Mouse (Mus musculus) limb, embryonic 10.5 days (tissue): ENCODE results near the gene Sfxn5. TPM values are rescaled to one million over a fixed set of nuclear protein-coding genes. Genes with fewer than 3 reads are reported as not detected.

Source experiments
- DNase-seq: peaks from one replicate; pipeline ENCODE4 v3.0.0-alpha.2; 2017; ENCODE audit warnings: low spot score
- H3K27ac ChIP-seq: fragments of 300-500 bp; sonication (generic); 2 replicates; pipeline ENCODE4 v1.5.1; 2016; ENCODE audit warnings: mild to moderate bottlenecking
- H3K27me3 ChIP-seq: fragments of 300-500 bp; sonication (generic); 2 replicates; pipeline ENCODE4 v1.6.1; 2016; ENCODE audit warnings: low read depth, mild to moderate bottlenecking; ENCODE audit not compliant: poor library complexity, severe bottlenecking
- H3K36me3 ChIP-seq: fragments of 300-500 bp; sonication (generic); 2 replicates; pipeline ENCODE4 v1.6.1; 2016; ENCODE audit warnings: mild to moderate bottlenecking, moderate library complexity
- H3K4me1 ChIP-seq: fragments of 300-500 bp; sonication (generic); 2 replicates; pipeline ENCODE4 v1.6.1; 2016
- H3K4me3 ChIP-seq: fragments of 300-500 bp; sonication (generic); 2 replicates; pipeline ENCODE4 v1.5.1; 2016; ENCODE audit warnings: mild to moderate bottlenecking, moderate library complexity
- H3K9me3 ChIP-seq: fragments of 300-500 bp; sonication (generic); replicated peaks from 2 replicates; pipeline ENCODE4 v1.6.1; 2016; ENCODE audit warnings: mild to moderate bottlenecking
- WGBS: fragments of 180-500 bp; shearing (Covaris S2); methylation state at CpG from one replicate; pipeline ENCODE4 v1.1.7; 2016; 5-methylcytosine and 5-hydroxymethylcytosine counted together
- polyA plus RNA-seq: library from polyadenylated mRNA; unstranded; fragments of >200 nt; fragmentation: Nextera tagmentation; extraction: Ambion mirVana; gene quantifications from 2 replicates; pipeline ENCODE4 v1.2.1, GENCODE M21; 2016

The Sfxn5 gene
- 6.4 and 6.5 TPM in 2 replicates for polyA plus RNA-seq

DNA sequence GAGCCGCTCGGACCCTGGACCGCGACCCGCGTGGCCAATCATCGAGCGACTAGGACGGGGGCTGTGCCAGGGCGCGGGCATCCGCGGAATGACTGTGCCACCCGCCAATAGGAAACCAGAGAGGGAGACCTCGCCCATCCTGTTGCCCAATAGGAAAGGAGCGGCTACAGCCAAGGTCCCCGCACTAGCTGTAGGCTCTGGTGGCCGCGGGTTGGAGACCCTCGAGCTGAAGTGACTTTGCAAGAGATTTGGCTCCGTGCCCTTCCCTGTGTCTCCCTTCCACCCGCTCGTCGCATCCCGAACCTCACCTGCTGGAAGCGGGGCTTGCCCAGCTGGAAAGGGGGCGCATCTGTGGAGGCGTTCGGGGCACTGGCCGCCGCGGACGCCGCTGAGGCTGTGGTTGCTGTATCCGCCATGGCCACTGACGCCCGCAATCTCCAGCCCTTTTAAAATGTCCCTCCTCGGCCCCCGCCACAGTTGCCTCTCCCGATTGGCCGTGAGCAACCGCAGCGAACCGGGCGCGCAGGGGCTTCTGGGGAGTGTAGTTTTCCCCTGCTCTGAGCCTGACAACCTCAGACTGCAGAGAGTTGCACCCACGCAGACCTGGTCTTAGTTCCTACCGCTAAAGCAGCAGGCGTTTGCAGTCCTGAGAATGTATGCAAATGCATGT lies at the start of gene Sfxn5:
Gene Sfxn5, minus strand, starts transcription at position 423 of the 670 bp plus-strand sequence.
- Histone ChIP-seq H3K9me3 (no peaks in the 10 kb centered on the region), H3K27ac (peak within 1 kb of the TSS; percentile 92), H3K4me3 (peak within 1 kb of the TSS; percentile 72), H3K4me1 (peaks cover 18% of the 10 kb centered on the region), H3K27me3 (peaks cover 59% of the 10 kb centered on the region), H3K36me3 (no peaks in the 10 kb centered on the region)
- under 1% methylated on average over 49 of the region's 49 CpGs for WGBS
- DNase-seq: peak; percentile 94

- H3K27ac ChIP-seq: no peak overlapping the region
- H3K27me3 ChIP-seq: peaks cover 36% of the 10 kb centered on the region
- whole genome bisulfite sequencing: 78% methylated on average over 2 of the region's 2 CpGs
- no peaks in the 10 kb centered on the region for H3K36me3 ChIP-seq
- DNase-seq: no peak
- peaks cover 21% of the 10 kb centered on the region for H3K4me1 ChIP-seq
- H3K4me3 ChIP-seq: no peak overlapping the region
- no peaks in the 10 kb centered on the region for H3K9me3 ChIP-seq
Measured at GRCm38 (mm10) chr6:85382791-85383190, 49.6 kb upstream of the Sfxn5 start.

GRCm38 (mm10) chr6:85381648-85382020 lies 48.4 kb upstream of the Sfxn5 start:
- Histone ChIP-seq H3K27me3 (peaks cover 26% of the 10 kb centered on the region), H3K9me3 (no peaks in the 10 kb centered on the region), H3K4me3 (no peak overlapping the region), H3K4me1 (peaks cover 21% of the 10 kb centered on the region), H3K36me3 (no peaks in the 10 kb centered on the region), H3K27ac (no peak overlapping the region)
- 79% methylated on average over 10 of the region's 10 CpGs for WGBS
- no peak for DNase-seq

DNA sequence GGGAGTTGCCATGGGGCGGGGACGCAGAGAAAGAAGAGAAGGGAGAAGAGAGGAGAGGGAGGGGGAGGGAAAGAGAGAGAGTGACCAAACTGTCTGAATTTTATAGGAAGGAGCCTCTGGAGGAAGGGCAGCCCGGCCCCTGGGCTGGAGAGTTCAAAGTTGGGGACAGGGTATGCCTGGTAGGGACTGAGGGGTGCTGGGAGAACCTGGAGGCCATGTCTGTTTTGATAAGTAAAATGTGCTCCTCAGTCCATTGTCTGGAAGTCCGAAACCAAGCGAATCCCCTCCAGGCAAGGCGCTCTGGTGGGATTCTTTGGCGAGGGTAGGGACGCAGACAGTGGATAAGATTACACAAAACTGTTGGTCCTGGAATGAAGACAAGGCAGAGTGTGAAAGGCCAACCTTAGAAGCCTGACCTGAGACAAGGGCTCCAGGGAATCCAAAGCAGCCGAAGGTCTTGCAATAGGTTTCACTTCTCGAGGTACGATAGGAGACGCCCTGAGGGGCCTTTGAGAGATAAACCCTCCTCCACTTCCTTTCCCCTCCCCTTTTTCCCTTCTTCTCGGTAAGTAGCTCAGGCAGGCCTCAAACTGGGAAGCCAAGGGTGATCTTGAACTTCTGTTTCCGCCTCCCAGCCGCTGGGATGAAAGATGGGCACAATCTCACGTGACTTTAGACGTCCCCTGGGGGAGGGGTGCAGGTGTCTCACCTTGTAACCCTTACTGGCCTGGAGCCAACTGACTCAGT lies 47.9 kb upstream of the Sfxn5 start:
- 21% methylated on average over 17 of the region's 17 CpGs for WGBS
- Histone ChIP-seq H3K27ac (peak overlapping the region; percentile 36; the same call in 1 of the 2 replicates), H3K36me3 (no peaks in the 10 kb centered on the region), H3K4me1 (peaks cover 21% of the 10 kb centered on the region), H3K27me3 (peaks cover 26% of the 10 kb centered on the region), H3K9me3 (no peaks in the 10 kb centered on the region), H3K4me3 (peak overlapping the region; percentile 32)
- DNase-seq: no peak

GRCm38 (mm10) chr6:85380201-85380900 lies 47.1 kb upstream of the Sfxn5 start:
- Histone ChIP-seq H3K4me1 (peaks cover 21% of the 10 kb centered on the region), H3K27ac (peak overlapping the region; percentile 36; the same call in 1 of the 2 replicates), H3K36me3 (no peaks in the 10 kb centered on the region), H3K27me3 (peaks cover 27% of the 10 kb centered on the region), H3K4me3 (peak overlapping the region; percentile 32), H3K9me3 (no peaks in the 10 kb centered on the region)
- DNase-seq: peak; percentile 87
- 31% methylated on average over 10 of the region's 10 CpGs for WGBS

DNA sequence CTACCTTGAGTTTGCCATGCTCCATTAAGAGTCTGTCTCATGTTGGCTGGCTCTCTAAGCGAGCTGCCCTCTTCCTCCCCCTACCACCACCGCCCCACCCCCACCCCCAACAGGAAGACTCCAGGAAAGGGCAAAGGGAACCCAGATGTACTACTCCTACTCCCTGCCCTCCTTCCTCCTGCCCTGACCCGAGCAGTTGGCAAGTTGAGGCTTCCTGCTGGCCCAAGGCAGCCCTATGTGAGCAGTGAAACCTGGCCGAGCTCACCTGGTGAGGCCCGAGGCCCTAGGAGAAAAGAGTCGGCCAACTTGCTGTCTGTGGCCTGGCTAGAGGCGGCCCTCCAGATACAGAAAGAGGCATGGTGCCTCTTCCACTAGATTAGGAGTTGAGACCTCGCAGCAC lies 45.4 kb upstream of the Sfxn5 start:
- DNase-seq: no peak
- Histone ChIP-seq H3K4me1 (peaks cover 33% of the 10 kb centered on the region), H3K36me3 (no peaks in the 10 kb centered on the region), H3K27me3 (peaks cover 35% of the 10 kb centered on the region), H3K4me3 (no peak overlapping the region), H3K27ac (no peak overlapping the region), H3K9me3 (no peaks in the 10 kb centered on the region)
- WGBS: 60% methylated on average over 8 of the region's 8 CpGs

DNA sequence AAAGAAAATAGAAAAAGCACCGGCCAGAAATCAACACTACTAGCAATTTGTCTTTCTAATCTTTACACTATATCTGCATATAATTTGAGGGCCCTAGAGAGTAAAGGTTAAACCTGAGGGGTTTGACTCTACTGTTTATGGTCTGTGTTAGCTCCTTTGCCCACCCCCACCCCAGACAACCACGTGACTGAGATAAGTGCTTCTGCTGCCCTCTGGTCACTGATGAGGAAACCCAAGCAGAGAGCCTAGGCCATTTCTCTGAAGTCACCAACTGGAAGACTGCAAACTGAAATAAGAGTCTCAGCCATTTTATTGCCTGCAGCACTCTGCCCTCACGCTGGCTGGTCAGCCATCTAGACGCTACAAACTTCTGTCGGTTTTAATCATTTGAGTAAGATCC lies 44.7 kb upstream of the Sfxn5 start:
- no peaks in the 10 kb centered on the region for H3K36me3 ChIP-seq
- peaks cover 43% of the 10 kb centered on the region for H3K27me3 ChIP-seq

DNA sequence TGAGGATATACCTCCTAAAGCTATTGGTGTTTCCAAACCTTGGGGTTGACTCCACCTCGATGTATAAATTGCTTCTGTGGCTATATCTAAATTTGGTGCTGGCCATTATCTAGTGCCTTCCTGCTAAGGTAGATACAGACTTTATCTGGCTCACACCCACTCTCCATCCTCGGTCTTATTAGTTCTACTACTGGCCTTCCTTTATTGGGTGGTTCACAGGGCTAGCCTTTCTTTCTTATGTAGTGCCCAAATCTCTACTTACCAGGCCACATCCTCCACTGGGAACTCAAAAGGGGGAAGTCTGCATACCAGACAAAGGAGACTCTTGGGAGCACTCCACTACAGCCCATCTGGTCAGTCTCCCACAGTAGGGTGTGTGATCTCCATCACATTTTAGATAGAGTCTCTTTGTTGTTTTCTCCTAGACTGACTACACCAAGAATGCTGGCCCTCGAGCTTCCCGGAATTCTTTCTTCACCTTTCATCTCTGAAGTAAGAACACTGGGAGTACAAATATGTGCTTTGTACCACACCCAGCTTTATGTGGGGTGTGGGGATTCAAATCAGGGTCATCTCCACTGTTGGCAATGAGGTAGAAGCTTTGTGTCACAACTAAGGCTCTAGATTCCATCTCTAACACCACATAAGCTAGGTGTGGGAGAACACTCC lies 44.0 kb upstream of the Sfxn5 start:
- WGBS: 74% methylated on average over 4 of the region's 4 CpGs
- H3K27me3 ChIP-seq: peaks cover 48% of the 10 kb centered on the region

More for the DNA sequence above, 44.7 kb upstream of the Sfxn5 start:
- 48% methylated on average over 5 of the region's 5 CpGs for WGBS
- Histone ChIP-seq H3K4me1 (peaks cover 36% of the 10 kb centered on the region), H3K9me3 (no peaks in the 10 kb centered on the region), H3K4me3 (no peak overlapping the region), H3K27ac (no peak overlapping the region)
- DNase-seq: no peak

DNA sequence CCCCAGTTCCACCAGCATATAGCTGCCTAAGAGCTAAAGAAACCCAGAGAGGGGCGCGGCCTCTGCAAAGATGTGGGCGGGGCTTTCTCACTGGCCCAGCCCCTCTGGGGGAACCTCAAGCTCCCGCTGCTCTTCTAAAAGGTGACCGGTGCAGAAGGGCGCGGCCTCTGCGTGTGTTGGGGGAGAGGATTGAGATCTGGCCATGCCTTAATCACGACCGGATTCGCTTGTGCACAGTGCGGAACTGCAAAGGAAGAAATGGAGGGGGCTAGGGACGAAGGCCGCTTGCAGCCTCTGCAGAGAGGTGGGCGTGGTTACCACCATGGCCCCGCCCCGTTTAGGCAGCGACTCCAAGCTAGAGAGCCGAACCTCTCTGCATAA lies 41.5 kb upstream of the Sfxn5 start:
- no peaks in the 10 kb centered on the region for H3K9me3 ChIP-seq
- peak; percentile 95 for DNase-seq
- H3K27ac ChIP-seq: peak overlapping the region; percentile 80
- peak overlapping the region; percentile 82 for H3K4me3 ChIP-seq
- 0% methylated on average over 19 of the region's 19 CpGs for WGBS
- no peaks in the 10 kb centered on the region for H3K36me3 ChIP-seq
- H3K27me3 ChIP-seq: peaks cover 49% of the 10 kb centered on the region
- peaks cover 26% of the 10 kb centered on the region for H3K4me1 ChIP-seq

More for the DNA sequence above, 44.0 kb upstream of the Sfxn5 start:
- H3K9me3 ChIP-seq: no peaks in the 10 kb centered on the region
- no peaks in the 10 kb centered on the region for H3K36me3 ChIP-seq
- no peak overlapping the region for H3K4me3 ChIP-seq
- no peak overlapping the region for H3K27ac ChIP-seq
- peaks cover 36% of the 10 kb centered on the region for H3K4me1 ChIP-seq
- DNase-seq: no peak

GRCm38 (mm10) chr6:85373951-85374733 lies 40.9 kb upstream of the Sfxn5 start, which contains the start of gene Rab11fip5:
Gene Rab11fip5 (minus strand): TSS chr6:85374634.
- WGBS: 3% methylated on average over 80 of the region's 80 CpGs
- peak within 1 kb of the TSS; percentile 80 for H3K27ac ChIP-seq
- H3K27me3 ChIP-seq: peaks cover 49% of the 10 kb centered on the region
- H3K4me3 ChIP-seq: peak within 1 kb of the TSS; percentile 82
- peaks cover 32% of the 10 kb centered on the region for H3K4me1 ChIP-seq
- no peaks in the 10 kb centered on the region for H3K9me3 ChIP-seq
- no peaks in the 10 kb centered on the region for H3K36me3 ChIP-seq
- no peak for DNase-seq

- Histone ChIP-seq H3K4me1 (peaks cover 32% of the 10 kb centered on the region), H3K36me3 (no peaks in the 10 kb centered on the region), H3K9me3 (no peaks in the 10 kb centered on the region), H3K27me3 (peaks cover 49% of the 10 kb centered on the region), H3K4me3 (peak overlapping the region; percentile 82), H3K27ac (peak overlapping the region; percentile 80; the same call in 1 of the 2 replicates)
- no peak for DNase-seq
- WGBS: 87% methylated on average over 10 of the region's 10 CpGs
Measured at GRCm38 (mm10) chr6:85373066-85373860, 40.0 kb upstream of the Sfxn5 start.
